Mouse (Mus musculus) large intestine, adult 2 months (tissue): ENCODE measurements around the gene Agpat2. TPM values are rescaled to one million over a fixed set of nuclear protein-coding genes. Genes with fewer than 3 reads are reported as not detected.

Source experiments
- DNase-seq: peaks from one replicate; pipeline ENCODE4 v3.0.0-alpha.2; 2012; ENCODE audit warnings: low read depth, low spot score
- WGBS: fragments of 180-500 bp; shearing (Covaris S2); methylation state at CpG from one replicate; pipeline ENCODE4 v1.1.7; 2018; 5-methylcytosine and 5-hydroxymethylcytosine counted together
- polyA plus RNA-seq: library from polyadenylated mRNA; depleted of rRNA; stranded (reverse); fragments of >200 nt; gene quantifications from 2 replicates; pipeline ENCODE4 v1.2.3, GENCODE M21; 2012

Agpat2 gene
- polyA plus RNA-seq, 1 experiment: 342 TPM

GRCm38 (mm10) chr2:26627921-26628739 is 23.9 kb upstream of the Agpat2 start, which contains the start of gene Fam69b:
Gene Fam69b (plus strand): TSS chr2:26628457.
- DNase-seq: no peak
- 1% methylated on average over 70 of the region's 70 CpGs for WGBS

DNA sequence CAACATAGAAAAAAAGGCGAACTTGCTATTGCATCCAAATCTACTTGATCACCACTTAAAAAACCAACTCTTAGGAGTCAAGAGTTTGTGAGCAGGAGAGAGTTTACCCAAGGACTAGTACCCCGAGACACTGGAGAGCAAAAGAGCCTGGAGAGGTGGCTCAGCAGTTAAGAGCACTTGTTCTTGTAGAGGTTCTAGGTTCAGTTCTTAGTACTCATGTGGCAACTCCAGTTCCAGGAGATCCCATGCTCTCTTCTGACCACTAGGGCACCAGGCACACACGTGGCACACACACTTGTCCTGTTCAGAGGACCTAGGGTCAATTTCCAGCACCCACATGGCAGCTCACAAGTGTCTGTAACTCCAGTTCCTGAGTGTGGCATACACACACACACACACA is 21.9 kb upstream of the Agpat2 start:
- DNase-seq: no peak
- WGBS: 64% methylated on average over 3 of the region's 3 CpGs

GRCm38 (mm10) chr2:26625419-26625818 is 21.2 kb upstream of the Agpat2 start:
- no peak for DNase-seq
- WGBS: 78% methylated on average over 3 of the region's 3 CpGs

DNA sequence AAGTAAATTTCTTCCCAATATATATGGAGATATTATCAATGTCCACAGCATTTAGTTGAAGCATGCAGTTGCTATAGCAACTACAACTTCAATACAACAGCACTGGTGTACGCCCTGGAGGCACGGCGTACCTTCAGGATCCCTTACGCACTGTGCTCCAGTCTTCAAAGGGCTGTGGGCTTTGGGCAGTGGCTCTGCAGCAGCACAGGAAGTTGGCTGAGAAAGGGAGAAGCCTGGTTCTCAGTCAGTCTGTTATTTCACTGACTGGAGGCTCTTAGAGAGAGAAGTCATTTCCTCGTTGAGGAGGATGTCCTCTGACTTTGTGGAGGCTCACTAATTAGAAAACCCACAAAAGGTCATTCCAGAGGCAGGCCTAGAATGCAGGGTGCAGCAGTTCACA is 18.8 kb upstream of the Agpat2 start:
- no peak for DNase-seq
- 69% methylated on average over 5 of the region's 5 CpGs for WGBS

- no peak for DNase-seq
- WGBS: 27% methylated on average over 2 of the region's 2 CpGs
Observed at GRCm38 (mm10) chr2:26621246-26621645, 17.0 kb upstream of the Agpat2 start.

GRCm38 (mm10) chr2:26617928-26618327 is 13.7 kb upstream of the Agpat2 start:
- WGBS: 71% methylated on average over 7 of the region's 7 CpGs
- no peak for DNase-seq

DNA sequence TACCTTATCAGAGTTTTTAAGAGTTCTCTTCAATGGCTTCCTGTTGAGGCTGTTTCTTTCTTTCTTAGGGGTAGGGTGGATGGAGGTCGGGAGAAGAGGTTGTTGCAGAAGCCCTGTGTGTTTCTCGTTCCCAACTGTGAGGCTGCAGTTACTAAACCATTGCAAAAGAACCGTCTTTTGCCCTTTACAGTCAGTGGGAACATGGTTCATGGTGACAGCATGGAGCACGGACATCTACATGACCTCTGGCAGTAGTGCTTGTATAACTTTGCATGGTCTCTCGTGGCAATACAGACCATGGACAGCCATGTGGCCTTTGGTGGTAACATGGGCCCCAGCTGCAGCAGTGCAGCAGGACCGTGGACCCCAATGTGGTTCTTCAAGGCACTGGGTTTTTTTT is 13.1 kb upstream of the Agpat2 start:
- no peak for DNase-seq
- WGBS: 84% methylated on average over 6 of the region's 6 CpGs

DNA sequence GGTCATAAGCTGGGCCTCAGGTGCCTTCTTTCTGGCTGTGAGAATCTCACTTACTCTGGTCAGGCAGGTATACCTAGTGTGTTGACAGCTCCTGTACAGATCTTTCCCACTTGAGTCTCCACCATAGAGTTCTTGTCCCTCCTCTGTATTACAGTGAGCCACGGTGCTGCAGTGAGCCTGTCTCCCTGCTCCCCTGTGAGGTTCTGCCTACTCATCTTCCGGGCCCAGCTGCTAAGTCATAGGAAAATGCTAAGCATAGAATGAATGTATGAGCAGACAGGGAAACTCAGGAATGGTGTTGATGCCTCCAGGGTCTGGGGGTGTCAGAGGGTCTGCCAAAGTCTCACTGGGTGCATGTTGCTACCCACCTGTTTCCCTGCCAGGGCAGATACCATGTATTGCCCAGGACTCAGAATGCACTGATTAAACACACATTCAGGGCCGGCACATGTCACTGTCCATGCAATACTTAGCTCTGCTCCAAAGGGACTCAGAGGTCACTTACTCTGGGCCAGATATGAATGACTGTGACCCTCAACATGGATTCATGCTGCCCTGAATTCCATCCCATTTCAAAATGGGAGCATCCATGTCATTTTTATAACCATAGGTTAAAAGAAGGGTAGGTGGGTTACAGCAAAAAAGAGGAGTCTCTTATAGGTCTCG is 11.4 kb upstream of the Agpat2 start:
- no peak for DNase-seq
- WGBS: 82% methylated on average over 4 of the region's 4 CpGs

DNA sequence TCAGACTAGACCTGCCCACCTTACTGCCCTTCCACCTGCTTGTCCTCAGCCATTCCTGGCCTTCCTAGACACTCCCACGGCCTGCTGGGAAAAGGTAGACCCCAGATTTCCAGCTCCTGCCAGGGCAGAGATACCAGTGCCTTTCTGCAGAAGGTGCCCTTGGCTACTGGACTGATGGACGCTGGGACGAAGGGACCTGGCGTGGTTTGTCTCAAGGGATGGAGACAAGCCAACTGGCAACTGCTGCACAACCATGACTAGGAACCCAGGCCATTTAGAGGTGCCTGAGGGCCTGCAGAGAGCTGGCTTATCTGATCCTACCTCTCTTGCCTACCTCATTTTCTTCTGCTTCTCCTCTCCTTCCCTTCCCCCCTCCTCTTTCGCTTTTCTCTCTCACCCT is 10.7 kb upstream of the Agpat2 start:
- WGBS: 66% methylated on average over 5 of the region's 5 CpGs
- no peak for DNase-seq

- DNase-seq: no peak
Observed at GRCm38 (mm10) chr2:26611896-26612295, 7.7 kb upstream of the Agpat2 start.

DNA sequence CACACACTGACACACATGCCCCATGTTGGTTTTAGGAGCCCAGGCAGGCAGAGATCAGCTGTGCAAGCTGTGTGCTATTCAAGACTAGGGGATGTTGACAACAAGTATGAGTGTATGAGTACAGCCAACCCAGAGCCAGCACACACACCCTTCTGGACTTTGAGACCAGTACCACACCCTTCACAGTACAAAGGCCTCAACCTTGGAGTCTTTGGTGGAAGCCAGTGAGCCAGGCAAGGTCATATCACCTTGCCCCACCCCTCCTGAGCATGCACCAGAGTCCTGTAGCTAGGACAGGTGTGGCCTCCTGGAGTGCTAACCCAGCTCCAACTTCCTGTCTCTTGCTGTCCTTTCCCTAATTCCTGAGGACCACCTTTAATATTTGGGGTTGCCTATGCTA is 6.8 kb upstream of the Agpat2 start:
- DNase-seq: peak; percentile 96

- no peak for DNase-seq
- WGBS: 83% methylated on average over 3 of the region's 3 CpGs
Observed at GRCm38 (mm10) chr2:26610526-26610925, 6.3 kb upstream of the Agpat2 start.

- DNase-seq: no peak
Observed at GRCm38 (mm10) chr2:26609261-26609661, 5.0 kb upstream of the Agpat2 start.

DNA sequence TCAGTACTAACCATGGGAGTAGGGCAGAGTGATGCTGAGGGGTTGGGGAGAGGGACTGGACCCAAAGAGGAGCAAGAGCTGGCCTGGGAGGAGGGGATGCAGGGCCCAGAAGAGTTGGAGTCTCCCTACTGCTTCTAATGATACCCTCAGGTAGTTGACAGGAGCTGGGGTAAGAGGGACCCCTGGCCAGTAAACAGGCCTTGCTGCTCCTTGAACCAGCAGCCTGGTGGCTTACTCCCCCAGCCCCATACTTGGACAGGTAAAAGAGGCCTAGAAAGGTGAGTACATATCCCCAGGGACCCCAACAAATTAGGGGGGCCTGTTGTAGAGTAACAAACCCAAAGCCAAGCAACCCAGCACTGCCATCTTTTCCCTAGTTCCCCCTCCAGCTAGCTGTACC is 4.6 kb upstream of the Agpat2 start:
- DNase-seq: no peak

GRCm38 (mm10) chr2:26607056-26607910 is 3.1 kb upstream of the Agpat2 start:
- WGBS: 22% methylated on average over 6 of the region's 6 CpGs
- DNase-seq: no peak

- no peak for DNase-seq
- 84% methylated on average over 3 of the region's 3 CpGs for WGBS
Observed at GRCm38 (mm10) chr2:26606579-26606978, 2.4 kb upstream of the Agpat2 start.

GRCm38 (mm10) chr2:26605331-26605730 is 1.1 kb upstream of the Agpat2 start:
- DNase-seq: no peak
- WGBS: 89% methylated on average over 8 of the region's 8 CpGs

- WGBS: 6% methylated on average over 6 of the region's 6 CpGs
- no peak for DNase-seq
Observed at GRCm38 (mm10) chr2:26603159-26603558, 1.1 kb downstream of the Agpat2 start.

- WGBS: 73% methylated on average over 5 of the region's 5 CpGs
- no peak for DNase-seq
Observed at GRCm38 (mm10) chr2:26602631-26603030, 1.6 kb downstream of the Agpat2 start.

- DNase-seq: no peak
- WGBS: 73% methylated on average over 1 of the region's 1 CpGs
Observed at GRCm38 (mm10) chr2:26601595-26601994, 2.6 kb downstream of the Agpat2 start.

GRCm38 (mm10) chr2:26600664-26601063 is 3.6 kb downstream of the Agpat2 start:
- no peak for DNase-seq
- WGBS: 73% methylated on average over 2 of the region's 2 CpGs
